Mouse (Mus musculus) stomach, postnatal 0 days (tissue): Measurements from ENCODE around the gene Grb7. TPM values are rescaled to one million over a fixed set of nuclear protein-coding genes. Genes with fewer than 3 reads are reported as not detected.

ENCODE experiments used
- ATAC-seq: fragments of 200-750 bp; cut with Nextera tagmentation; 2 replicates; pipeline ENCODE4 v1.8.0; 2017; ENCODE audit not compliant: low FRiP score, low TSS enrichment
- DNase-seq: peaks from one replicate; pipeline ENCODE4 v3.0.0-alpha.2; 2016; ENCODE audit warnings: low spot score
- H3K27ac ChIP-seq: fragments of 300-500 bp; sonication (generic); replicated peaks from 2 replicates; pipeline ENCODE4 v1.5.1; 2014; ENCODE audit warnings: mild to moderate bottlenecking, control low read depth
- H3K27me3 ChIP-seq: fragments of 300-500 bp; sonication (generic); 2 replicates; pipeline ENCODE4 v1.6.1; 2014; ENCODE audit warnings: low read length; ENCODE audit not compliant: control insufficient read depth, insufficient read depth
- H3K36me3 ChIP-seq: fragments of 300-500 bp; sonication (generic); 2 replicates; pipeline ENCODE4 v1.6.1; 2014; ENCODE audit warnings: low read length, mixed read lengths; ENCODE audit not compliant: control insufficient read depth, insufficient read depth
- H3K4me1 ChIP-seq: fragments of 300-500 bp; sonication (generic); replicated peaks from 2 replicates; pipeline ENCODE4 v1.6.1; 2014; ENCODE audit warnings: antibody characterized with exemption; ENCODE audit not compliant: control insufficient read depth, insufficient read depth
- H3K4me2 ChIP-seq: fragments of 300-500 bp; sonication (generic); replicated peaks from 2 replicates; pipeline ENCODE4 v1.6.1; 2014; ENCODE audit warnings: low read depth, mild to moderate bottlenecking, control low read depth, moderate library complexity
- H3K4me3 ChIP-seq: fragments of 300-500 bp; sonication (generic); 2 replicates; pipeline ENCODE4 v1.5.1; 2014; ENCODE audit warnings: low read depth, low read length, control low read depth
- H3K9ac ChIP-seq: fragments of 300-500 bp; sonication (generic); 2 replicates; pipeline ENCODE4 v1.6.1; 2014; ENCODE audit warnings: mild to moderate bottlenecking, low read length, control low read depth, mixed read lengths
- H3K9me3 ChIP-seq: fragments of 300-500 bp; sonication (generic); 2 replicates; pipeline ENCODE4 v1.6.1; 2016; ENCODE audit warnings: low read length; ENCODE audit not compliant: control insufficient read depth
- CTCF ChIP-seq: IDR thresholded peaks from 2 replicates; pipeline ENCODE4 v1.5.1; 2016; ENCODE audit warnings: antibody characterized with exemption, low read depth, mild to moderate bottlenecking, moderate library complexity
- EP300 ChIP-seq: optimal IDR thresholded peaks from 2 replicates; pipeline ENCODE3; 2016; ENCODE audit warnings: antibody characterized with exemption
- WGBS: fragments of 180-500 bp; shearing (Covaris S2); extraction: QIAGEN DNeasy Blood & Tissue Kit; methylation state at CpG from one replicate; pipeline ENCODE4 v1.1.7; 2014; 5-methylcytosine and 5-hydroxymethylcytosine counted together
- polyA plus RNA-seq: library from polyadenylated mRNA; unstranded; fragments of >200 nt; fragmentation: Nextera tagmentation; extraction: Ambion mirVana; gene quantifications from 2 replicates; pipeline ENCODE4 v1.2.1, GENCODE M21; 2015

Grb7 gene
- polyA plus RNA-seq, 1 experiment from 2014 or later: 23.0 TPM

DNA sequence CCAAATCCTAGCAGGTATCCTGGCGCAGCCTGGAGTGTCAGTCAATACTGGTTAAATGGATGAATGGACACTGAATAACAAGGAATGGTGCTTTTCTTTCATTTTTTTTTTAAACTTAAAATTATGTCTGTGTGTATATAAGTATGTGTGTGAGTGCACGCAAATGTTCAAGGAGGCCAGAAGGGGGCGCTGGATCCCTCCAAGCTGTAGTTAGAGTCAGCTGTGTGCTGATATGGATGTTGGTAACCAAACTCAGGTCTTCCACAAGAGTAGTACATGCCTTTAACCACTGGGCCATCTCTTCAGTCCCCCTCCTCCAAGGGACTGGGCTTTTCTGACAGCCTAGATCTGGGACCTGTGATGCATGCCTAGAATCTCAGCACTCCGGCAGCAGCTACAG is 9.3 kb downstream of the Grb7 start:
- Histone ChIP-seq H3K4me1 (no peaks in the 10 kb centered on the region), H3K4me3 (no peak overlapping the region), H3K4me2 (no peak overlapping the region), H3K9me3 (no peaks in the 10 kb centered on the region), H3K27me3 (no peaks in the 10 kb centered on the region), H3K27ac (no peak overlapping the region), H3K36me3 (no peaks in the 10 kb centered on the region), H3K9ac (no peak overlapping the region)
- no peak for TF ChIP-seq EP300
- peak; percentile 52 for TF ChIP-seq CTCF
- 84% methylated on average over 4 of the region's 4 CpGs for WGBS
- no peak for DNase-seq
- no peak for ATAC-seq

DNA sequence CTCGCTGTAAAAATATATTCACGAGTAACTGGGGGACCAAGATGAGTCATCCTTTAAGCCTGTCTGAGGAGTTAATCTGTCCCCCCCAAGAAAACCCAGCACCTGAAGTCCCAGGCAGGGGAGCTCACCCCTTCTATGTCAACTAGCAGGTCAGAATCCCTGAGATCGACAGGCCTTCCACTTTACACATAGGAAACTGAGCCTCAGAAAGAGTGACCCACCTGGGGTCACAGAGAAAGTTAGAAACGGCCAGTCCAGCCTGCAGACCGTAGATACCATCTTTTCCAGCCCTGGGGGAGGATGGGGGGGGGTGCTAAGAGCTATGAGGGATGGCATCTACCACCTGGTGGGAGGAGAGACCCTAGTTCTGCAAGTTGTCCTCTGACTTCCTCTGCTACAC is 10.4 kb downstream of the Grb7 start:
- Histone ChIP-seq H3K4me2 (no peak overlapping the region), H3K36me3 (no peaks in the 10 kb centered on the region), H3K9ac (no peak overlapping the region), H3K27me3 (no peaks in the 10 kb centered on the region), H3K9me3 (no peaks in the 10 kb centered on the region), H3K4me3 (no peak overlapping the region), H3K4me1 (no peaks in the 10 kb centered on the region), H3K27ac (no peak overlapping the region)
- DNase-seq (no peak), ATAC-seq (0 out of 2 replicates have a peak, but pooled peaks have one; percentile 0)
- 46% methylated on average over 5 of the region's 5 CpGs for WGBS
- TF ChIP-seq CTCF (no peak), EP300 (no peak)

DNA sequence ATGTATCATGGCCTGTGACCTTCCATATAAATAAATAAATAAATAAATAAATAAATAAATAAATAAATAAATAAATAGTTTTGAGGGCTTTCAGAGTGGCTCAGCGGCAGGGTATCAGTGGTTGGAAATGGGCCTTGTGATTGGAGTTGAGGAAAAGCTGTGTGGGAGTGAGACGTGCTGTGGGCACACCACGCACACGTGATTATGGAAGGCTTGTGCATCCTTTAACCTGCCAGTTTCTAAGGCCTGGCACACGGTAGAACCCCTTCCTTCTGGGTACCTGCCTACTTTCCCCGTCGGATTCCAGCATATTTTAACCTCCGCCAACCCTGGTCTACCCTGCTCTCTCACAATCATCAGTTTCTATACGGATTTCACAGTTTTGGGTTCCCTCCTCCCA is 10.8 kb downstream of the Grb7 start:
- no peak for DNase-seq
- H3K27ac ChIP-seq: no peak overlapping the region
- WGBS: 27% methylated on average over 9 of the region's 9 CpGs
- no peak for TF ChIP-seq EP300
- TF ChIP-seq CTCF: no peak
- H3K4me1 ChIP-seq: no peaks in the 10 kb centered on the region
- no peaks in the 10 kb centered on the region for H3K36me3 ChIP-seq
- ATAC-seq: peak; percentile 1; the same call in 1 of the 2 replicates
- no peak overlapping the region for H3K9ac ChIP-seq
- no peaks in the 10 kb centered on the region for H3K27me3 ChIP-seq
- H3K9me3 ChIP-seq: no peaks in the 10 kb centered on the region
- peak overlapping the region; percentile 90 for H3K4me2 ChIP-seq
- H3K4me3 ChIP-seq: peak overlapping the region; percentile 57

DNA sequence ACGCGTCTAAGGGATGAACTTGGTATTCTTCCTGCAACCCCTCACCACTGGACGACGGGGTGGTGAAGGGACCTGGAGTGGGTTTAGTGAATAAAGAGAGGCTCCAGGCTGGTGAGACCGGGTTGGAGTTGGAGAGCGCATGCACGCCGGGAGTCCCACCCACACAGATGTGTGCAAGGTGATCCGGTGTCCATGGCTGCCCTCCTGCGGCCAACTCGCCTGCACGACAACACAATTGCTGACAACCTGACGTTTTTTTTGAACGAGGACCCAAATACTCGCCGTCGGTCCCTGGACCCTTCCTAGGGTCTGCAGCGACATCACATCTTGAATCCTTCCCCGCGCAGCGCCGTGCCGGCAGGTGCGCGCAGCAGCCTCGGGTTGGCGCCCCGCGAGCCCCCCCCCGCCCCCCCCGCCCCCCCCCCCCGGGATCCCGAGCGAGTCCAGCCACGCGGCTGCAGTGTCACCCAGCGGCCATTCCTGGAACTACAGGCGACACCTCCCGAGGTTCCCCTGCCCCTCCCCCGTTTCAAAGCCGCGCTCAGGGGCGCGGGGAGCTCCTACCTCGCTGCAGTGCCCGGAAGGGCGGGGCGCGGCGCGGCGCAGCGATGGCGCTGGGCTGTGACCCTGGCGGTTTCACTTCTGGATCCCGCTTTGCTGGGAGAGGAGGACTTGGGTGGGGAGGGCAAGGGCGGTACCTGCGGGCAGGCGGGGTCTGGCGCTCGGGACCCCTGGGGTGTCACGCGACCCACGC is 11.3 kb downstream of the Grb7 start:
- Histone ChIP-seq H3K9me3 (no peaks in the 10 kb centered on the region), H3K4me2 (peak overlapping the region; percentile 90), H3K27me3 (no peaks in the 10 kb centered on the region), H3K9ac (peak overlapping the region; percentile 62), H3K4me3 (peak overlapping the region; percentile 57), H3K4me1 (no peaks in the 10 kb centered on the region), H3K27ac (0 out of 2 replicates have a peak overlapping the region, but pooled peaks have one; percentile 13), H3K36me3 (no peaks in the 10 kb centered on the region)
- DNase-seq (peak; percentile 92), ATAC-seq (peak; percentile 73)
- WGBS: under 1% methylated on average over 38 of the region's 64 CpGs
- no peak for TF ChIP-seq EP300
- peak; percentile 65 for TF ChIP-seq CTCF

DNA sequence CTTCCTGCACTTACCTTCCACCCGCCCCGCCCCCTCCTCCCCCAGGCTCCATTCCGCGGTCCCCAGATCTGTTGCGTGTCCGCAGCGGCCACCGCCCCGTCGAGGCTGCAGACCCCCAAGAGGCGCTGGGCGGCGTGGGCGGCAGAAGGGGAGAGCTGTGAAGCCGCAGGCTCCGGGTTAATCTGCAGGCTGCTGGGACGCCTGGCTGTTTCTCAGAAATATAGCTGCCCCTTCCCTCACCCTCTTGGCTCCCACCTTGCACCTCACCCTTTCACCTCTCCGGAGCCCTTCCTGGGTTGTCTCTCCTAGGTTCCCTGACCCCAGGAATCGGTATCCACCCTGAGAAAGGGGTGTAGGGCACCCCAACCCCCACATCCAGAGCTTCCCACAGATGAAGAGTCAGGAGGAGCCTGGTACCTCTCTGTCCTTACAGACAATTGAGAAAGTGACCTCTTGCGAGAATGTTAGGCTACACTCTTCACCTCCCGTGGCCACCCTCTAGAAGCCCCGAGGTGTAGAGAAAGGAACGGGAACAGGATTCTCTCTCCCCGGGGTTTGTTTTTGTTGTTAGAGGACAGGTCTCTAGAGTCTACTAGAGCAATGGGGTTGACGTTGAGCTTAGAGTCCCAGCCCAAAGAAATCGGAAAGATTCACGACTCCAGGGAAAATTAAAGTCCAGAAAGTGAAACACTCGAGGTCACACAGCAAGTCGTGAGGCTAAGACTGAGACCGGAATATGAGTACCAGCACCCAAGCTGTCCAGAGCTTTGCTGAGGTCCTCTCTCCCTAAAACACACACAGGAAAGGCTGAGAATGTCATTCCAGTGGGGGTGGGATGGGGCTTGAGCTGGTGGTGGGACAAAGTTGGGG is 12.2 kb downstream of the Grb7 start:
- Histone ChIP-seq H3K36me3 (no peaks in the 10 kb centered on the region), H3K4me2 (peak overlapping the region; percentile 90), H3K4me3 (peak overlapping the region; percentile 57), H3K9ac (peak overlapping the region; percentile 62), H3K27ac (0 out of 2 replicates have a peak overlapping the region, but pooled peaks have one; percentile 13), H3K4me1 (no peaks in the 10 kb centered on the region), H3K27me3 (no peaks in the 10 kb centered on the region), H3K9me3 (no peaks in the 10 kb centered on the region)
- WGBS: 5% methylated on average over 21 of the region's 30 CpGs
- no peak for TF ChIP-seq EP300
- TF ChIP-seq CTCF: no peak
- DNase-seq (no peak), ATAC-seq (peak; percentile 7)
